Mouse (Mus musculus) c-Kit-negative CD71-positive TER-119-positive erythroid progenitor cells, embryonic 14.5 days (primary cell): ENCODE results near the gene Limk2.
A peak's percentile ranks its signal among the peaks of the same experiment; 100 is the strongest.

Source experiments
- DNase-seq: peaks from one replicate; pipeline ENCODE4 v3.0.0-alpha.2; 2013; ENCODE audit warnings: low read depth, low spot score

The Limk2 gene

GRCm38 (mm10) chr11:3412111-3412510, 3.1 kb upstream of the Limk2 start:
- no peak for DNase-seq

- no peak for DNase-seq
These were observed 625 bp downstream of the Limk2 start for GRCm38 (mm10) chr11:3408131-3408996.

GRCm38 (mm10) chr11:3404287-3405047, 4.5 kb downstream of the Limk2 start:
- DNase-seq, result no peak

GRCm38 (mm10) chr11:3403024-3403423, 6.0 kb downstream of the Limk2 start:
- DNase-seq, result peak; percentile 49

- DNase-seq, result no peak
These were observed 10.7 kb downstream of the Limk2 start for GRCm38 (mm10) chr11:3398318-3398717.

GRCm38 (mm10) chr11:3396562-3396961, 12.4 kb downstream of the Limk2 start:
- DNase-seq, result no peak

- no peak for DNase-seq
These were observed 12.9 kb downstream of the Limk2 start for GRCm38 (mm10) chr11:3396091-3396490.

- DNase-seq, result no peak
These were observed 14.5 kb downstream of the Limk2 start for GRCm38 (mm10) chr11:3394520-3394919.

- no peak for DNase-seq
These were observed 16.5 kb downstream of the Limk2 start for GRCm38 (mm10) chr11:3392526-3392925.

- DNase-seq, result no peak
These were observed 18.2 kb downstream of the Limk2 start for GRCm38 (mm10) chr11:3390789-3391188.

GRCm38 (mm10) chr11:3389996-3390395, 19.0 kb downstream of the Limk2 start:
- DNase-seq, result no peak

GRCm38 (mm10) chr11:3387482-3388196, 21.4 kb downstream of the Limk2 start:
- no peak for DNase-seq

GRCm38 (mm10) chr11:3386941-3387368, 22.0 kb downstream of the Limk2 start:
- DNase-seq, result peak; percentile 64

- no peak for DNase-seq
These were observed 26.1 kb downstream of the Limk2 start for GRCm38 (mm10) chr11:3382602-3383594.

GRCm38 (mm10) chr11:3381148-3381814, 27.7 kb downstream of the Limk2 start:
- no peak for DNase-seq

GRCm38 (mm10) chr11:3379427-3379826, 29.6 kb downstream of the Limk2 start:
- no peak for DNase-seq

- no peak for DNase-seq
These were observed 34.2 kb downstream of the Limk2 start for GRCm38 (mm10) chr11:3374741-3375140.

GRCm38 (mm10) chr11:3374293-3374645, 34.7 kb downstream of the Limk2 start:
- no peak for DNase-seq

- DNase-seq, result no peak
These were observed 35.2 kb downstream of the Limk2 start for GRCm38 (mm10) chr11:3373591-3374292.
